In the genomic region with DNA sequence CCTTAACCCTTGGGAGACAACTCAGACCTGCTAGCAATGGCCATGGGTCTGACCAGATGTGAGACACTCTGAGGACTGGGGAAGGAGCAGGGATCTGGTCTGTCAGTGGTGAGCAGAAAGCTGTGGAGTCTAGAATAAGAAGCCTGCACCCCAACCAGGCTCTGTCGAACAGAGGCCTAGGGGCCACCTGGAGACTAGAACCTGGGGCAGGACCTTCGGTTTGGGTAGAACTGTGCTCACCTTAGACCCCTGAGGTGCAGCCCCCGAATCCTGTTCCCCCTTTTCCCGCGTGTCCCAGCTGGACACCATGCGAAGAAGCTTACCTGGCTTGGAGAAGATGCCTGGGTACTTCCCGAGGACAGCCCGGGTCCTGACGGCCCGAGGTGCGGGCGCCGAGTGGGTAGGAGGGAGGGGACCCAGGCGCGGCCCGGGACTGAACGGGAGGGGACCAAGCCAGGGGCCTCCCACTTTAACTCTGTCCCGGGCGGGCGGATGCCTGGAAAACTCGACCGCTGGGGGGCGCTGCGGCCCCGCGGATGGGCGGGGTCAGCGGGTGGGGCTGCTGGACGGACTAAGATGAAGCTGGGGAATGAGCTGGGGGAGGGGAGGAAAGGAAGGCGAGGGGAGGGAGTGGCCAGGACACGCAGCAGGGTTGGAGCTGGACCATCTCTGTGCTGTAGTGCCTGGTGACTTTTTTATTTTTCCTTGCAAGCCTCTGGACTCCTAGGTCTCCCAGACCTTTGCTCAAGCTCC, we compare ENCODE assay signal across 8 mouse cellular contexts. TPM values are rescaled to one million over a fixed set of nuclear protein-coding genes. Genes with fewer than 3 reads are reported as not detected.
DNase-seq lines count a peak whose midpoint lies in the region; ATAC-seq and TF ChIP-seq lines count a peak whose summit lies in the region.

A gene (minus strand): TSS at position 703 of the 753 bp plus-strand sequence.

- in situ Hi-C loops in Patski (cut with MboI; ENCODE audit: low pct_unique_long_range_greater_than_20kb), result loop anchor here (5.0 to 25.0 kb wide), 3 partner anchors 109 to 389 kb away; no protein-coding TSS in a partner anchor

- H3K9me3 ChIP-seq in hindbrain, embryonic 15.5 days, result no peaks in the 10 kb centered on the region

- CTCF ChIA-PET in Patski (lab: Charles Lee), result interaction anchor here (0.7 to 4.5 kb wide), 15 partner anchors 9 to 156 kb away, joined by 3 to 18 read pairs (median 3); no protein-coding TSS in a partner anchor

- H3K9ac ChIP-seq in hindbrain, embryonic 15.5 days, result no peak within 1 kb of the TSS

- DNase-seq in Patski (ENCODE audit: low read depth, low spot score), result peak; percentile 39
- peak; percentile 89 to 96 for DNase-seq in cerebellum, postnatal 14 days
- DNase-seq in gastrocnemius, adult 18-20 months (ENCODE audit: low spot score), result peak; percentile 96
- DNase-seq in left cerebral cortex, adult 11 months (ENCODE audit: low spot score), result peak; percentile 19
- DNase-seq in lung, postnatal 36 days, result peak; percentile 90
- DNase-seq in right cerebral cortex, postnatal 25 days, result peak; percentile 74

- H3K4me2 ChIP-seq in hindbrain, embryonic 15.5 days, result peak within 1 kb of the TSS; percentile 61

- POLR2A ChIA-PET in Patski (lab: Charles Lee), result no interaction called here

- H3K4me1 ChIP-seq in hindbrain, embryonic 15.5 days (replicated peaks), result peaks cover 4% of the 10 kb centered on the region

- peak within 1 kb of the TSS; percentile 28 for H3K4me3 ChIP-seq in hindbrain, embryonic 15.5 days

- peak; percentile 76 for ATAC-seq in Patski
- ATAC-seq in hindbrain, embryonic 15.5 days (ENCODE audit: low FRiP score, low read depth), result peak; percentile 68
- no peak for ATAC-seq in activated CD4-positive, CD25-positive, alpha-beta regulatory T cell, adult 4 months

- no peak within 1 kb of the TSS for H3K27ac ChIP-seq in hindbrain, embryonic 15.5 days (replicated peaks)

- peak; percentile 96 for TF ChIP-seq CTCF in Patski (IDR thresholded peaks at IDR 0.05)

- WGBS in hindbrain, embryonic 15.5 days, result 3% methylated on average over 29 of the region's 31 CpGs

- no peaks in the 10 kb centered on the region for H3K27me3 ChIP-seq in Patski
- H3K27me3 ChIP-seq in hindbrain, embryonic 15.5 days, result no peaks in the 10 kb centered on the region

- no peaks in the 10 kb centered on the region for H3K36me3 ChIP-seq in hindbrain, embryonic 15.5 days

RNA-seq across cellular contexts. Expression of the gene that starts here (rescaled TPM):
- 6.2 TPM for polyA plus RNA-seq in Patski (2021)
- total RNA-seq in gastrocnemius, adult 18-20 months (2021), result 10 to 100 TPM; 32.0 to 33.3 TPM
- 21.6 and 26.9 TPM in 2 replicates for polyA plus RNA-seq in hindbrain, embryonic 15.5 days (2015; fragmentation: Nextera tagmentation; extraction: Ambion mirVana)
- under 1 TPM in 1 of 2 experiments, not detected in 1; 0.13 TPM for polyA plus RNA-seq in activated CD4-positive, CD25-positive, alpha-beta regulatory T cell, adult 4 months (2017; shearing (Covaris generic))

Comparison
In these comparisons a context has a peak if more than half of its experiments do, and no peak if none do; other contexts are left out.
1. DNase-seq: peak in every context shown above with its lines; median percentile 96 in gastrocnemius, adult 18-20 months; 92 in cerebellum, postnatal 14 days; 90 in lung, postnatal 36 days; 74 in right cerebral cortex, postnatal 25 days; 39 in Patski; 19 in left cerebral cortex, adult 11 months.